Mouse (Mus musculus) small intestine, adult 10 weeks (tissue): ENCODE data around the gene Naip2. TPM values are rescaled to one million over a fixed set of nuclear protein-coding genes. Genes with fewer than 3 reads are reported as not detected.

Experiments
- polyA plus RNA-seq: library from polyadenylated mRNA; stranded (reverse); fragments of 350-450 nt; fragmentation: Illumina TruSeq; extraction: RNeasy Lipid Tissue Mini Kit (QIAGEN cat#74804); gene quantifications from one replicate; pipeline ENCODE4 v1.2.3, GENCODE M21; 2014; ENCODE audit warnings: low replicate concordance

Gene Naip2
- polyA plus RNA-seq, result 64.9 TPM

DNA sequence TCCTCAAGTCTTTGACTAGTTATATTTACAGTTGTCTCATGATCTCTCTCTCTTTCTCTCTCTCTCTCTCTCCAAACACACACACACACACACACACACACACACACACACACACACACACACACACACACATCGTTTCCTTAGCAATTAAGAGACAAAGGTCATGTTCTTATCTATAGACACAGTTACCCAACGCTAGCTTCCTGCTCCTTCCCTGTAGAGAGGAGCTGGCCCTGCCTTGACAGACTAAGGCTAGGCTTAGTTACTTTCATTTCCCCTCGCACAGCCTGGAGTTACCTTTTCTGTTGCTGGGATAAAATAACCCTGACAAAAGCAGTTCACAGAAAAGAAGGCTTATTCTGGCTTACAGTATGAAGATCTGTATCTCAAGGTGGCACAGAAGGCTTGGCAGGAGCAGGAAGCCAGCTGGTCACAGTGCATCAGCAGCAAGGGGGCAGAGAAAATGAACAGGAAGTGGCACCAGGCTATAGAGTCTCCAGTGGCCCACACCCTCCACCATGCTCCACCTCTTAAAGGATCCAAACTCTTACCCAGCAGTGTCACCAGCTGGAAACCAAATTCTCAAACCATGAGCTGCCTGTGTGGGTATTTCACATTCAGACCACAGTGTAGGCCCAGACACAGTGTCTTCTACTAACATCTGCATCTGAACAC is at the start of gene Naip2:
Gene Naip2 (minus strand): TSS at position 434 of the 675 bp plus-strand sequence.

DNA sequence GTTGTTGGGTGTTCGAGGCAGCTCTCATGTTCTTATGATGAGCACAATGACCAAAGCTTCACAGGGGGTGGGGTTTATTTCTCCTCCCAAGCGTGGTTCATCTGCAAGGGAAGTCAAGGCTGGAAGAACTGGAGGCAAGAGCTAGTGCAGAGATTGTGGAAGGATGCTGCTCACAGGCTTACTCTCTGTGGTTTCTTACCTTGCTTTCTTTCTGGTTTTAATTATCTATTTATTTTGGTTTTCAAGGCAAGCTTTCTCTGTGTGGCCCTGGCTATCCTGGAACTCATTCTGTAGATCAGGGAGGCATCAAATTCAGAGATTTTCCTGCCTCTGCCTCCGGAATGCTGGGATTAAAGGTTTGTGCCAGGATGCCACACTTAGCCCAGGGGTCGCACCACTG is 44.3 kb upstream of the Naip2 start, which contains the start of gene Naip5:
Gene Naip5 (minus strand): TSS at position 101 of the 400 bp plus-strand sequence.

GRCm38 (mm10) chr13:100124423-100125257 is 77.3 kb downstream of the Naip2 start, which contains the start of gene Smn1:
Gene Smn1 (plus strand): TSS chr13:100124852.

GRCm38 (mm10) chr13:100107652-100108472 is 94.0 kb downstream of the Naip2 start, which contains the start of gene Serf1:
Gene Serf1 (plus strand): TSS chr13:100108012.

DNA sequence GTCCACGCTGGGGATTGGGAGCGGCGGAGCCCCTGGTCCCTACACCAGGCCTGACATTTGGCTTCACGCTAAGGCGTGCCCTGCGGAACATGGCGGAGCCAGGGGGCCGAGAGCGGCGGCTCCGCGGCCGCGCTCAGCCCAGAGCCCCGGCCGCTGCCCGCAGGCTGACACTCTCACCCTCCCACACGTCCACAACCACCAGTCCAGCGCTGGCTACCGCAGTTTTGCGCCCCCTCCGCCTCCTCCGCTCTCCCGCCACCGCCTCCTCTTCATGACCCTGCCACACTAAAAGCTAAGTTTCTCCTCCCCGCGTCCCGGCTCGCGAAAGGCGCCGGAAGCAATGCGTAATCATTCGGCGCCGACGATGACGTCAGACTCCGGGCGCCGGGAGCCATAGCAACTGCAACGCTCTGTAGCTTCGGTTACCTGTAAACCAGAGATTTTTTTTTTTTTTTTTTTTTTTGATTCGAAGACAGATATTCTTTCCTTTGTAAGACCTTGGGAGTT is 98.1 kb downstream of the Naip2 start, which contains the start of gene Bdp1:
Gene Bdp1 (minus strand): TSS at position 323 of the 507 bp plus-strand sequence.

Other genes with a start within 250 kb of the Naip2 start
- 35.4 TPM for gene Mccc2, start 186.5 kb downstream of the Naip2 start, polyA plus RNA-seq
- 44.3 TPM for gene Bdp1, start 98.0 kb downstream of the Naip2 start, polyA plus RNA-seq
- 115 TPM for gene Serf1, start 94.1 kb downstream of the Naip2 start, polyA plus RNA-seq
- gene Smn1, start 77.2 kb downstream of the Naip2 start, polyA plus RNA-seq, result 56.8 TPM
- gene Naip5, start 44.2 kb upstream of the Naip2 start, polyA plus RNA-seq, result 158 TPM
- gene Naip6, start 115.6 kb upstream of the Naip2 start, polyA plus RNA-seq, result 139 TPM